Mouse (Mus musculus): ENCODE data around the gene Baiap3. TPM values are rescaled to one million over a fixed set of nuclear protein-coding genes. Genes with fewer than 3 reads are reported as not detected.
A peak's percentile ranks its signal among the peaks of the same experiment; 100 is the strongest.
"Not testable (repeated sequence)": the region's sequence is repeated elsewhere in the genome, so short reads cannot be mapped to it uniquely, and the experiment has no call there.

Gene Baiap3
- polyA plus RNA-seq, 1 experiment from 2014 or later: 2.0 TPM

DNA sequence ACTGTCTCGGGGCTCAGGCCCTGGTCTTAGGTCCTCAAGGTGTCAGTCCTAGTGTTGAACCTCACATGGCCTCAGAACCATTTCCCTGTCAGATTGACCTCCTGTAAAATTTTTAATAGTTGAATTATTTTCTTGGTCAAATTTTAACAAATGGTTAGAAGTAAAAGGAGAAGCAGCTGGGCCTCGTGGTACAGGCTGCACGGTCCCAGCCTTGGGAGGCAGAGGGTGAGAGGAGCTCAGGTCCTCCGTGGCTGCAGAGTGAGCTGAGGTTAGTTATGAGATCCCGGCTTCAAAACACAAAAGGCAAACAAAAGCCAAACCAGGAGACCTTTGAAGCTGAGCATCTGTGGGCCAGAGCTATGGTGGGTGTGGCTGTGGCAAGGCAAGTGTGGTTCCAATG, 28.2 kb downstream of the Baiap3 start:
- no peaks in the 10 kb centered on the region for H3K27me3 ChIP-seq (ENCODE audit: insufficient read depth, low read length)

DNA sequence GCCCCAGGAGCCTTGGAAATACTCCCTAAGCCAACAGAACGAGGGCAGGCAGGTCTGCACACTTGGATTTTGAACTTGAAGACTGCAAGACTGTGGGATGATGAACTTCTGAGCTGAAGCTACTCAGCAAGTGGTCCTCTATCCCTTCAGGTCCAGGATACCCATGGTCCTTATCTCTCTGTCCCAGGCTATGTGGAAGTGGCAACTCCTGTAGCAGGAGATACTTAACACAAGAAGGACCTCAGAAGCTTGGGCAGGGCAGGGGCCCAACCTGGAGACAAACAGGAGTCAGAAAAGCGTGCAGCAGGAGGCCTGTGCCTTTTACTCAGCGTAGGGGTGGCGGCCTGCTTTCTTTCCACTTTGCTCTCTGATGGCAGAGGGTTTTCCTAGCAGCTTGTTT, 30.5 kb downstream of the Baiap3 start:
- 94% methylated on average over 4 of the region's 4 CpGs for WGBS
- Histone ChIP-seq H3K4me3 (ENCODE audit: low read length) (no peak overlapping the region), H3K9me3 (ENCODE audit: low read length) (no peaks in the 10 kb centered on the region), H3K9ac (replicated peaks; ENCODE audit: low read length) (no peak overlapping the region), H3K4me1 (ENCODE audit: insufficient read depth, low read length) (peaks cover 9% of the 10 kb centered on the region), H3K27ac (ENCODE audit: low read length) (no peak overlapping the region), H3K36me3 (ENCODE audit: insufficient read depth, low read length) (peaks cover 18% of the 10 kb centered on the region), H3K4me2 (replicated peaks; ENCODE audit: low read depth, low read length) (no peak overlapping the region), H3K27me3 (ENCODE audit: insufficient read depth, low read length) (no peaks in the 10 kb centered on the region)
- no peak for ATAC-seq (ENCODE audit: low FRiP score, low TSS enrichment)

More for the DNA sequence above, 28.2 kb downstream of the Baiap3 start:
- no peak for ATAC-seq (ENCODE audit: low FRiP score, low TSS enrichment)
- Histone ChIP-seq H3K4me2 (replicated peaks; ENCODE audit: low read depth, low read length) (no peak overlapping the region), H3K9ac (replicated peaks; ENCODE audit: low read length) (no peak overlapping the region), H3K27ac (ENCODE audit: low read length) (no peak overlapping the region), H3K36me3 (ENCODE audit: insufficient read depth, low read length) (peaks cover 26% of the 10 kb centered on the region), H3K4me3 (ENCODE audit: low read length) (no peak overlapping the region), H3K4me1 (ENCODE audit: insufficient read depth, low read length) (no peaks in the 10 kb centered on the region), H3K9me3 (ENCODE audit: low read length) (no peaks in the 10 kb centered on the region)
- WGBS: 88% methylated on average over 5 of the region's 5 CpGs

GRCm38 (mm10) chr17:25224586-25225222, 31.5 kb downstream of the Baiap3 start:
- Histone ChIP-seq H3K9me3 (ENCODE audit: low read length) (no peaks in the 10 kb centered on the region), H3K36me3 (ENCODE audit: insufficient read depth, low read length) (peaks cover 14% of the 10 kb centered on the region; the same call in 1 of the 2 replicates), H3K4me2 (replicated peaks; ENCODE audit: low read depth, low read length) (no peak overlapping the region), H3K27ac (ENCODE audit: low read length) (no peak overlapping the region), H3K27me3 (ENCODE audit: insufficient read depth, low read length) (no peaks in the 10 kb centered on the region), H3K9ac (replicated peaks; ENCODE audit: low read length) (no peak overlapping the region), H3K4me3 (ENCODE audit: low read length) (no peak overlapping the region), H3K4me1 (ENCODE audit: insufficient read depth, low read length) (peaks cover 9% of the 10 kb centered on the region)
- WGBS: 89% methylated on average over 7 of the region's 7 CpGs
- no peak for ATAC-seq (ENCODE audit: low FRiP score, low TSS enrichment)

DNA sequence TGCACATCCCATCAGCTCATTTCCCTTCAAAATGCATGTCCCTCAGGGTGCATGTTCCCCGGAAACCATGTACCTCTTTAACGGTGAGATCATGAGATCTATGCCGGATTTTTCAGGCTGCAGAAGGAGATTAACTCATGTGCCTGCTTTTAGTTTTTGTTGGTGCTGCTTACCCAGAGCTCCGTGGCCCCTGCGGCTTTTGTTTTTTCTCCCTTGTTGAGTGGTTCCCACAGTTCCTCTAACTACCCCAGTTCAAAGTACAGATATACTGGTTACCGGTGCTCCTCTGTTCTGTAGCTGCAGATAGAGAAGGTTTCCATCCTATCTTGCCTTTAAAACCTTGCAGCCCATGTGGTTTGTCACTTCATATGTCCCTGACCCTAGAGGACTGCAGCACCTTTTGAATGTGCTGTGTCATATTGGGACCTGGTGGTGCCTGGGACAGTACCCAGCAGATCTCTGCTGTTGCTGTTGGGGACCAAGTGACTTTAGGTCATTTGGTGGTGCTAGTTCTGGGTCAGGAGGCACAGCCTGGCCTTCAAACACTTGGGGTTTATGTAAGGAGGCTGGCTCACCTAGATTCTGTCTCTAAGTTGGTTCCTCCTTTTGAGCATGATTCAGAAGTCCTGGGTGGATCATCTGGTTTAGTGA, 33.1 kb downstream of the Baiap3 start:
- WGBS: 56% methylated on average over 6 of the region's 6 CpGs
- Histone ChIP-seq H3K4me3 (ENCODE audit: low read length) (peak overlapping the region; percentile 32), H3K27me3 (ENCODE audit: insufficient read depth, low read length) (no peaks in the 10 kb centered on the region), H3K4me1 (ENCODE audit: insufficient read depth, low read length) (peaks cover 9% of the 10 kb centered on the region), H3K36me3 (ENCODE audit: insufficient read depth, low read length) (peaks cover 12% of the 10 kb centered on the region; the same call in 1 of the 2 replicates), H3K27ac (ENCODE audit: low read length) (no peak overlapping the region), H3K4me2 (replicated peaks; ENCODE audit: low read depth, low read length) (peak overlapping the region; percentile 79), H3K9ac (replicated peaks; ENCODE audit: low read length) (no peak overlapping the region), H3K9me3 (ENCODE audit: low read length) (no peaks in the 10 kb centered on the region)
- no peak for ATAC-seq (ENCODE audit: low FRiP score, low TSS enrichment)

- H3K27me3 ChIP-seq (ENCODE audit: insufficient read depth, low read length); H3K9ac ChIP-seq (replicated peaks; ENCODE audit: low read length); H3K4me1 ChIP-seq (ENCODE audit: insufficient read depth, low read length); H3K9me3 ChIP-seq (ENCODE audit: low read length); H3K27ac ChIP-seq (ENCODE audit: low read length): not testable (repeated sequence)
- H3K4me2 ChIP-seq (replicated peaks; ENCODE audit: low read depth, low read length): peak overlapping the region; percentile 79
- peak; percentile 86 for ATAC-seq (ENCODE audit: low FRiP score, low TSS enrichment)
- peak overlapping the region; percentile 52 for H3K4me3 ChIP-seq (ENCODE audit: low read length)
- 17% methylated on average over 14 of the region's 28 CpGs for WGBS
- H3K36me3 ChIP-seq (ENCODE audit: insufficient read depth, low read length): peaks cover 14% of the 10 kb centered on the region; the same call in 1 of the 2 replicates
Measured at GRCm38 (mm10) chr17:25222504-25222940, 33.6 kb downstream of the Baiap3 start.

- ATAC-seq (ENCODE audit: low FRiP score, low TSS enrichment): peak; percentile 89
- Histone ChIP-seq H3K9me3 (ENCODE audit: low read length) (no peaks in the 10 kb centered on the region), H3K36me3 (ENCODE audit: insufficient read depth, low read length) (peaks cover 16% of the 10 kb centered on the region; the same call in 1 of the 2 replicates), H3K27ac (ENCODE audit: low read length) (peak overlapping the region; percentile 39; the same call in 1 of the 2 replicates), H3K9ac (replicated peaks; ENCODE audit: low read length) (peak overlapping the region; percentile 63), H3K4me1 (ENCODE audit: insufficient read depth, low read length) (peaks cover 9% of the 10 kb centered on the region), H3K4me3 (ENCODE audit: low read length) (peak overlapping the region; percentile 52), H3K4me2 (replicated peaks; ENCODE audit: low read depth, low read length) (peak overlapping the region; percentile 79), H3K27me3 (ENCODE audit: insufficient read depth, low read length) (no peaks in the 10 kb centered on the region)
- under 1% methylated on average over 20 of the region's 30 CpGs for WGBS
Measured at GRCm38 (mm10) chr17:25221821-25222503, 34.2 kb downstream of the Baiap3 start.

- H3K9me3 ChIP-seq (ENCODE audit: low read length): no peaks in the 10 kb centered on the region
Measured at GRCm38 (mm10) chr17:25220746-25221145, 35.4 kb downstream of the Baiap3 start.

DNA sequence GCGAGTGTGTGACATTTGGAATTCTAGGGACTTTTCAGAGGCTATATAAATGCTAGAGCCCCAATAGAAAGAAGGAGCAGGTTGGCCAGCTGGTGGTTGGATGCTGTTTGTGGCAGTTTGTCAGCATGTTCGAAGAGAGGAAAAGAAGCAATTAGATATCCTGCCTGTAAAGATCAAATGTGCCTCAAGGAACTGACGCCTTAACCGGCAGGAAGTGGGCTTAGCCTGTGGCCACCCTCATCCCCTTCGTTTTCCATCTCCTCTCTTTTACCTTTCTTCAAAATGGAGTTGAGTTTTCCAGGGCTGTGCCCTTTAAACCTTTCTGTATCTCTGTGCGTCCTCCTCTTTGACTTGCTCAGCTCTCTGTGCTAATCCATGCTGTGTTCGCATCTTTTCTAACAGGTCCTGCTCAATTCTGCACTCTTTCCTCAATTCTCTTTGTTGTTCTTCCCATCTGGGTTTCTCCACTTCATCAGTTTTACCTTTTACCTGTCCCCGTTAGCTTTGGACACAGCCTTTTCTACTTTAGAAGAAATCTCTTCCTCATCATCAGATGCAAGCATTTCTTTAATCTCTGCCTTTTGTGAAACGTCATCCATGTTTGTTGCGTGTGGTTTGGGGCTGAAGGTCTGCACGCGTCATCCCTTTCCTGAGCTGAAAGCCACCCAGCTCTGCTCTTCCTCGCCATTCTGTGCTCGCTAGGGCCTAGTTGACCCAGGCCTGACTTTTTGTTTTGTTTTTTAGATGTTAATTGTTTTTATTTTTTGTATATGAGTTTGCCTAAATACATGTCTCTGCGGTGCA, 36.5 kb downstream of the Baiap3 start:
- no peak overlapping the region for H3K9ac ChIP-seq (replicated peaks; ENCODE audit: low read length)
- H3K27ac ChIP-seq (ENCODE audit: low read length): no peak overlapping the region
- WGBS: 93% methylated on average over 15 of the region's 15 CpGs
- H3K36me3 ChIP-seq (ENCODE audit: insufficient read depth, low read length): peaks cover 16% of the 10 kb centered on the region
- H3K27me3 ChIP-seq (ENCODE audit: insufficient read depth, low read length): no peaks in the 10 kb centered on the region
- H3K4me3 ChIP-seq (ENCODE audit: low read length): no peak overlapping the region
- peaks cover 9% of the 10 kb centered on the region for H3K4me1 ChIP-seq (ENCODE audit: insufficient read depth, low read length)
- no peaks in the 10 kb centered on the region for H3K9me3 ChIP-seq (ENCODE audit: low read length)
- H3K4me2 ChIP-seq (replicated peaks; ENCODE audit: low read depth, low read length): no peak overlapping the region
- no peak for ATAC-seq (ENCODE audit: low FRiP score, low TSS enrichment)

More at GRCm38 (mm10) chr17:25220746-25221145, 35.4 kb downstream of the Baiap3 start:
- Histone ChIP-seq H3K27me3 (ENCODE audit: insufficient read depth, low read length) (no peaks in the 10 kb centered on the region), H3K9ac (replicated peaks; ENCODE audit: low read length) (no peak overlapping the region), H3K4me1 (ENCODE audit: insufficient read depth, low read length) (peaks cover 9% of the 10 kb centered on the region), H3K36me3 (ENCODE audit: insufficient read depth, low read length) (peaks cover 11% of the 10 kb centered on the region; the same call in 1 of the 2 replicates), H3K4me2 (replicated peaks; ENCODE audit: low read depth, low read length) (no peak overlapping the region), H3K27ac (ENCODE audit: low read length) (no peak overlapping the region), H3K4me3 (ENCODE audit: low read length) (no peak overlapping the region)
- WGBS: 91% methylated on average over 1 of the region's 1 CpGs
- no peak for ATAC-seq (ENCODE audit: low FRiP score, low TSS enrichment)

- no peak for ATAC-seq (ENCODE audit: low FRiP score, low TSS enrichment)
- Histone ChIP-seq H3K9ac (replicated peaks; ENCODE audit: low read length) (no peak overlapping the region), H3K27me3 (ENCODE audit: insufficient read depth, low read length) (no peaks in the 10 kb centered on the region), H3K9me3 (ENCODE audit: low read length) (no peaks in the 10 kb centered on the region), H3K27ac (ENCODE audit: low read length) (no peak overlapping the region), H3K4me2 (replicated peaks; ENCODE audit: low read depth, low read length) (no peak overlapping the region), H3K36me3 (ENCODE audit: insufficient read depth, low read length) (peaks cover 23% of the 10 kb centered on the region), H3K4me1 (ENCODE audit: insufficient read depth, low read length) (peaks cover 9% of the 10 kb centered on the region), H3K4me3 (ENCODE audit: low read length) (no peak overlapping the region)
- 92% methylated on average over 9 of the region's 9 CpGs for WGBS
Measured at GRCm38 (mm10) chr17:25218967-25219366, 37.2 kb downstream of the Baiap3 start.

All from kidney, embryonic 16.5 days (tissue).